Comparison of ENCODE assay signal across 8 mouse cellular contexts in genomic region chr6:49397466-49397865, GRCm38 (mm10). TPM values are rescaled to one million over a fixed set of nuclear protein-coding genes. Genes with fewer than 3 reads are reported as not detected.
A peak's percentile ranks its signal among the peaks of the same experiment; 100 is the strongest.
DNase-seq lines count a peak whose midpoint lies in the region; ATAC-seq lines count a peak whose summit lies in the region.
"Had no signal": no experiment of that assay in that cellular context is flagged by ENCODE, and none has a peak within 500 bp of the region (broad histone marks: within the 10 kb centered on the region; RNA-seq: fewer than 3 reads in every experiment).

No protein-coding gene starts in this region.

- H3K9me3 ChIP-seq in kidney, embryonic 15.5 days (replicated peaks), result no peaks in the 10 kb centered on the region

- no peak overlapping the region for H3K4me2 ChIP-seq in kidney, embryonic 15.5 days

- H3K9ac ChIP-seq in kidney, embryonic 15.5 days, result no peak overlapping the region

- ATAC-seq in kidney, embryonic 15.5 days (replicated peaks; ENCODE audit: low FRiP score), result no peak

- H3K27me3 ChIP-seq in kidney, embryonic 15.5 days, result 0 out of 2 replicates have a peak, but pooled peaks cover 2% of the 10 kb centered on the region

- no peaks in the 10 kb centered on the region for H3K4me1 ChIP-seq in kidney, embryonic 15.5 days

- no peak overlapping the region for H3K4me3 ChIP-seq in kidney, embryonic 15.5 days (replicated peaks)

- DNase-seq in kidney, postnatal 14 days, result peak; percentile 21
- DNase-seq in CD4-positive helper T cell, adult 2 months (ENCODE audit: low read depth, low spot score), result peak; percentile 49
- DNase-seq in NIH3T3 (ENCODE audit: low read depth), result peak; percentile 64
- DNase-seq in lung, postnatal 36 days, result peak; percentile 28
- no peak for DNase-seq in gastrocnemius, adult 8-10 months (ENCODE audit: low spot score in 2 of 2)
- no peak for DNase-seq in cerebellum, adult 9-11 months

- no peaks in the 10 kb centered on the region for H3K36me3 ChIP-seq in kidney, embryonic 15.5 days

- no peak overlapping the region for H3K27ac ChIP-seq in kidney, embryonic 15.5 days

RNA-seq across cellular contexts. Expression of gene Stk31, which starts 2.1 kb away (rescaled TPM):
- polyA plus RNA-seq in kidney, embryonic 15.5 days (2015; fragmentation: Nextera tagmentation; extraction: Ambion mirVana), result 0.09 TPM in 1 of 2 replicates, not detected in the other
- total RNA-seq in gastrocnemius, adult 8-10 months (2022), result under 1 TPM in 1 of 4 experiments, not detected in 3; 0.16 TPM
- polyA plus RNA-seq: intestine, embryonic 14.5 days had no signal

RNA-seq across cellular contexts. Expression of gene Fam221a, which starts 29.9 kb away (rescaled TPM):
- polyA plus RNA-seq in kidney, embryonic 15.5 days (2015; fragmentation: Nextera tagmentation; extraction: Ambion mirVana), result 5.3 and 6.2 TPM in 2 replicates
- total RNA-seq in gastrocnemius, adult 8-10 months (2022), result under 1 TPM in 1 of 4 experiments, not detected in 3; 0.51 TPM

Comparison
In these comparisons a context has a peak if more than half of its experiments do, and no peak if none do; other contexts are left out.
1. DNase-seq: peak in kidney, postnatal 14 days (single experiment), CD4-positive helper T cell, adult 2 months (single experiment), NIH3T3 (single experiment) and lung, postnatal 36 days (single experiment); none in gastrocnemius, adult 8-10 months (0 of 2) and cerebellum, adult 9-11 months (single experiment).